Mouse (Mus musculus) lung, adult 18-20 months (tissue): ENCODE results near the gene Klf12.
A peak's percentile ranks its signal among the peaks of the same experiment; 100 is the strongest.

Experiments
- DNase-seq, 2 experiments: peaks; one replicate each; pipeline ENCODE4 v3.0.0; 2022; ENCODE audit warnings: mixed read lengths in 2 of 2

Gene Klf12

GRCm38 (mm10) chr14:100132479-100132878 lies 152.0 kb downstream of the Klf12 start:
- no peak for DNase-seq

- no peak for DNase-seq
Observed at GRCm38 (mm10) chr14:100126126-100126525, 158.4 kb downstream of the Klf12 start.

GRCm38 (mm10) chr14:100121075-100121474 lies 163.4 kb downstream of the Klf12 start:
- no peak for DNase-seq

GRCm38 (mm10) chr14:100119866-100120265 lies 164.6 kb downstream of the Klf12 start:
- DNase-seq = no peak

GRCm38 (mm10) chr14:100113419-100113818 lies 171.1 kb downstream of the Klf12 start:
- no peak for DNase-seq

- DNase-seq = no peak
Observed at GRCm38 (mm10) chr14:100111735-100112134, 172.7 kb downstream of the Klf12 start.

GRCm38 (mm10) chr14:100109563-100109962 lies 174.9 kb downstream of the Klf12 start:
- DNase-seq = no peak

- DNase-seq = no peak
Observed at GRCm38 (mm10) chr14:100105570-100105969, 178.9 kb downstream of the Klf12 start.

- no peak for DNase-seq
Observed at GRCm38 (mm10) chr14:100104818-100105217, 179.7 kb downstream of the Klf12 start.

GRCm38 (mm10) chr14:100103818-100104217 lies 180.7 kb downstream of the Klf12 start:
- DNase-seq = no peak

- DNase-seq = no peak
Observed at GRCm38 (mm10) chr14:100097208-100098189, 187.0 kb downstream of the Klf12 start.

- DNase-seq = no peak
Observed at GRCm38 (mm10) chr14:100095730-100096129, 188.7 kb downstream of the Klf12 start.

- no peak for DNase-seq
Observed at GRCm38 (mm10) chr14:100090517-100090916, 194.0 kb downstream of the Klf12 start.

GRCm38 (mm10) chr14:100079620-100080019 lies 204.9 kb downstream of the Klf12 start:
- DNase-seq = no peak

GRCm38 (mm10) chr14:100072431-100073195 lies 211.9 kb downstream of the Klf12 start:
- DNase-seq = peak in 1 of 2 experiments; percentile 3

GRCm38 (mm10) chr14:100069543-100070090 lies 214.9 kb downstream of the Klf12 start:
- DNase-seq = no peak

- DNase-seq = no peak
Observed at GRCm38 (mm10) chr14:100068715-100069114, 215.8 kb downstream of the Klf12 start.

- DNase-seq = no peak
Observed at GRCm38 (mm10) chr14:100062516-100062915, 222.0 kb downstream of the Klf12 start.

- DNase-seq = no peak
Observed at GRCm38 (mm10) chr14:100054150-100054549, 230.3 kb downstream of the Klf12 start.

GRCm38 (mm10) chr14:100053456-100053855 lies 231.0 kb downstream of the Klf12 start:
- DNase-seq = no peak

- DNase-seq = no peak
Observed at GRCm38 (mm10) chr14:100052876-100053275, 231.6 kb downstream of the Klf12 start.

GRCm38 (mm10) chr14:100045431-100045830 lies 239.0 kb downstream of the Klf12 start:
- DNase-seq = no peak

GRCm38 (mm10) chr14:100041823-100042222 lies 242.7 kb downstream of the Klf12 start:
- no peak for DNase-seq
